Mouse (Mus musculus) thymus, adult 2 months (tissue): ENCODE data around the gene Zfp428.

Source experiments
- CTCF ChIP-seq: fragments of 200-500 bp; IDR thresholded peaks from 2 replicates; pipeline ENCODE4 v1.5.1; 2012; ENCODE audit warnings: mild to moderate bottlenecking, control low read depth, low read length, moderate library complexity, borderline replicate concordance; ENCODE audit not compliant: control insufficient read depth, poor library complexity, insufficient read depth; ENCODE audit errors: extremely low read depth
- POLR2A ChIP-seq: fragments of 200-500 bp; IDR thresholded peaks from 2 replicates; pipeline ENCODE4 v1.6.1; 2012; ENCODE audit warnings: mild to moderate bottlenecking, low read length, control low read depth, moderate library complexity; ENCODE audit not compliant: control insufficient read depth, poor library complexity, insufficient read depth; ENCODE audit errors: extremely low read depth

- TF ChIP-seq CTCF (peak; percentile 90), POLR2A (no peak)
These were observed 57.9 kb downstream of the Zfp428 start for GRCm38 (mm10) chr7:24564607-24565265.
